Mouse (Mus musculus): ENCODE data around the gene Atoh8.

GRCm38 (mm10) chr6:72270258-72270657, 34.9 kb upstream of the Atoh8 start:
- TF ChIP-seq CTCF (conservative IDR thresholded peaks at IDR 0.05; ENCODE audit: low read length) = no peak
- TF ChIP-seq NANOG (IDR thresholded peaks at IDR 0.05; ENCODE audit: borderline replicate concordance, low read length) = no peak
